Mouse (Mus musculus): Measurements from ENCODE around the gene Prl6a1. TPM values are rescaled to one million over a fixed set of nuclear protein-coding genes. Genes with fewer than 3 reads are reported as not detected.

Gene Prl6a1
- polyA plus RNA-seq (2012; ENCODE audit: insufficient read depth, insufficient read length, low replicate concordance, missing spikeins) = not detected in 2 replicates

DNA sequence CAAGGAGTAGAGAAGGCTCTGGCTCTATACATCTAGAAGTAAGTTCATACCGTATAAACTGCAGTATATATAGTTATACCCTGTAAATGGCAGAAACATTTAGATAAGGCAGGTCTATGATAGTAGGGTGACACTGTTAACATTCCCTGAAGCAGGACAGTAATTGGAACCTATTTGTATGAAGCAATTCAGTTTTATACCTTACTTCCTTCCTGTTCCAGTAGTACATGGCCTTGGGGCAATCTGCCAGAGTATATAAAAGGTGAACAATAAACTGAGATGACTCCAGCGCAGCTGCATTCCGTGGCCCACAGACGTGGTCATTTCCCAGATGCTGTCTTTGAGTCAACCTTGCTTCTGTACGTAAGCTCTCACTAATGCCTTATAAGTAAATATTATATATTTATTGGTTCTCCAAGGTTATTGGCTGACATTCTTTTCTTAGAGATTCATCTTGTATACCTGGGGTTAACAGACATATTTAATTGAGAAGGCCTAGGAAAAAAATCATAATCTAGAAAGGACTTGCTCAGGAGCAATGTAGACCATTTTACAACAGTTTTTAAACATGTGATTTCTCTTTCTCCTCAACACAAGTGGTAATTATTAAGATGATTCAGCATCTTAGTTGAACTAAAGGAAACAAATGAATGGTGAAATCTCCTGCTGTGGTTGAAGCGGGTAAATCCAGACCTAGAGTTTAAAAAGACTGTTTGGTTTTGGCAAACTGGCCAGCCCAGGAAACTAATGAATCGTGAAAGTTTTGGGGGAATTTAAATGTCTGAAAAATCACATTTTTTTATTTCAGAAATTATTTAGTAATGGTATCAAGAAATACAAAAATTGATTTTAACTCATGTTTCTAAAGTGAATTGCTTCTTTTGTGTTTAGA, at the start of gene Prl6a1:
TSS of gene Prl6a1 (plus strand) at position 294 of the 892 bp plus-strand sequence.
- 58% methylated on average over 7 of the region's 7 CpGs for WGBS

DNA sequence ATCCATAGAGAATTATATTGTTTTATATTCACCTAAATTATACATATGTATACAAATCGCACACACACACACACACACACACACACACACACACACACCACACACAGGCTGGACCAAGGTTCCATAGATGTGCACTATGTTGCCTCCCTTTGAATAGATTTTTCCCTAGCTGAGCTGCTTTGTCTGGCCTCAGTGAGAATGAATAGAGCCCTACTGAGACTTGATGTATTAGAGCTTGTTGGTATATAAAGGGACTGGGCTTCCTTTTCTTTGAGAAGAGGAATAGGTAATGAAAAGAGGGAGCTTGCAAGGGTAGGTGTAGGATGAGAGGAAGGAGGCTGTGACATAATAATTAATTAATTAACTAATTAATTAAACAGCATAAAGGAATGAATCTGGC, 22.6 kb downstream of the Prl6a1 start:
- TF ChIP-seq CTCF (IDR thresholded peaks at IDR 0.05; ENCODE audit: insufficient read depth, low read depth, low read length) (no peak), POLR2A (IDR thresholded peaks at IDR 0.05; ENCODE audit: insufficient read depth, low read depth, low read length) (no peak)
- WGBS = 78% methylated on average over 1 of the region's 1 CpGs

More for the DNA sequence above, at the start of gene Prl6a1:
- Histone ChIP-seq H3K4me3 (ENCODE audit: insufficient read depth, low read depth, low read length) (no peak within 1 kb of the TSS), H3K27ac (ENCODE audit: insufficient read depth, low read depth, low read length) (no peak within 1 kb of the TSS), H3K4me1 (ENCODE audit: control insufficient read depth, insufficient read depth, low read length) (no peaks in the 10 kb centered on the region)
- TF ChIP-seq CTCF (IDR thresholded peaks at IDR 0.05; ENCODE audit: insufficient read depth, low read depth, low read length) = no peak
- no peak for TF ChIP-seq POLR2A (IDR thresholded peaks at IDR 0.05; ENCODE audit: insufficient read depth, low read depth, low read length)

DNA sequence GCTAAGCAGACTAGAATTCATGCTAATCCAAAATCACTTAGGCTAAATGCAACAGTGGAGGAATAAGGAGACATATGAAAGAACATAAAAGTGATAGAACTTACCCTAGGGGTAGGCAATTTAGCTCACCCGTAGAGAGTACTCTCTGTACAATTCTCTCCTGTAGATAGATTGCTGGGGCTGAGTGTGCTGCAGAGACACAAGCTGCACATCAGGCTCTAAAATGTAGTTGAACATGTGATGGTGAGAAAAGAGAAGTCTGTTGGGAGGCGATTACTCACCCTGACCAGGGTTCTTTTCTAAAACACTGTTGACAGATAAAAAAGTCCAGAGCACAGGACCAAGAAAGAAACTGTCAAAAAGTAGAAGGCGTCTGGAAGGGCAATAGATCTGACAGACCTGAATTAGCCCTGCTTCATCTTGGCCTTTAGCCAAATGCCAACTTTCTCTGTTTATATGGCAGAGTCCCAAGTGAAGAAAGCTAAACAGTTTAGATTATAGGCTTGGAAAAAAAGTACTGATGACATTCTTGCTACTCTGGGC, 30.4 kb downstream of the Prl6a1 start:
- Histone ChIP-seq H3K4me1 (ENCODE audit: control insufficient read depth, insufficient read depth, low read length) (no peaks in the 10 kb centered on the region), H3K4me3 (ENCODE audit: insufficient read depth, low read depth, low read length) (no peak overlapping the region), H3K27ac (ENCODE audit: insufficient read depth, low read depth, low read length) (no peak overlapping the region)
- 52% methylated on average over 3 of the region's 3 CpGs for WGBS
- TF ChIP-seq CTCF (IDR thresholded peaks at IDR 0.05; ENCODE audit: insufficient read depth, low read depth, low read length) (no peak), POLR2A (IDR thresholded peaks at IDR 0.05; ENCODE audit: insufficient read depth, low read depth, low read length) (no peak)

More for the DNA sequence above, 22.6 kb downstream of the Prl6a1 start:
- no peaks in the 10 kb centered on the region for H3K4me1 ChIP-seq (ENCODE audit: control insufficient read depth, insufficient read depth, low read length)
- no peak overlapping the region for H3K27ac ChIP-seq (ENCODE audit: insufficient read depth, low read depth, low read length)
- H3K4me3 ChIP-seq (ENCODE audit: insufficient read depth, low read depth, low read length) = no peak overlapping the region

DNA sequence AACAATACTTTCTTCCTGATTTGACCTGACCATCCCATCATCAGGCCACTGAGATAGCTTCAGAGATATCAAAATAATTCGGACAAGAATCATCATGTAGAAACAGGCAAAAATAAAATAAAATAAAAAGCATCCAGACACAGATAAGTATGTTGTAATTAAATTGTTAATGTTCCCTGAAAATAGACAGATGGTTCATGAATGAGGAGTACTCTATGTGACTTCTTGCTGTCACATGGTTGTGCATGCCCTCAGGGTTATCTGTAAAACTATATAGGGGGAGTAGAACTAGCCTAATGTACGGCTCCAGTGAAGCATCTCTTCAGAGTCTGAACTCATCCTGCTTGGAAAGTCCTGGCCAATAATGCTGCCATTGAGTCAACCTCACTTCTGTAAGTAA, 32.9 kb downstream of the Prl6a1 start, which contains the start of gene Prl8a2:
TSS of gene Prl8a2 (plus strand) at position 301 of the 400 bp plus-strand sequence.
- Histone ChIP-seq H3K4me3 (ENCODE audit: insufficient read depth, low read depth, low read length) (no peak within 1 kb of the TSS), H3K4me1 (ENCODE audit: control insufficient read depth, insufficient read depth, low read length) (no peaks in the 10 kb centered on the region), H3K27ac (ENCODE audit: insufficient read depth, low read depth, low read length) (no peak within 1 kb of the TSS)
- TF ChIP-seq CTCF (IDR thresholded peaks at IDR 0.05; ENCODE audit: insufficient read depth, low read depth, low read length) (no peak), POLR2A (IDR thresholded peaks at IDR 0.05; ENCODE audit: insufficient read depth, low read depth, low read length) (no peak)
- 88% methylated on average over 2 of the region's 2 CpGs for WGBS

Other genes with a start within 250 kb of the Prl6a1 start
- gene Prl3d1, start 218.4 kb upstream of the Prl6a1 start, polyA plus RNA-seq (2012; ENCODE audit: insufficient read depth, insufficient read length, low replicate concordance, missing spikeins) = not detected in 2 replicates
- gene Prl3d2, start 190.9 kb upstream of the Prl6a1 start, polyA plus RNA-seq (2012; ENCODE audit: insufficient read depth, insufficient read length, low replicate concordance, missing spikeins) = not detected in 2 replicates
- gene Prl3d3, start 155.8 kb upstream of the Prl6a1 start, polyA plus RNA-seq (2012; ENCODE audit: insufficient read depth, insufficient read length, low replicate concordance, missing spikeins) = not detected in 2 replicates
- gene Prl3c1, start 116.0 kb upstream of the Prl6a1 start, polyA plus RNA-seq (2012; ENCODE audit: insufficient read depth, insufficient read length, low replicate concordance, missing spikeins) = not detected in 2 replicates
- not detected in 2 replicates for gene Prl3b1, start 70.8 kb upstream of the Prl6a1 start, polyA plus RNA-seq (2012; ENCODE audit: insufficient read depth, insufficient read length, low replicate concordance, missing spikeins)
- gene Prl3a1, start 53.2 kb upstream of the Prl6a1 start, polyA plus RNA-seq (2012; ENCODE audit: insufficient read depth, insufficient read length, low replicate concordance, missing spikeins) = not detected in 2 replicates
- gene Prl8a2, start 33.0 kb downstream of the Prl6a1 start, polyA plus RNA-seq (2012; ENCODE audit: insufficient read depth, insufficient read length, low replicate concordance, missing spikeins) = not detected in 2 replicates
- not detected in 2 replicates for gene Prl2b1, start 78.2 kb downstream of the Prl6a1 start, polyA plus RNA-seq (2012; ENCODE audit: insufficient read depth, insufficient read length, low replicate concordance, missing spikeins)
- not detected in 2 replicates for gene Prl8a6, start 126.1 kb downstream of the Prl6a1 start, polyA plus RNA-seq (2012; ENCODE audit: insufficient read depth, insufficient read length, low replicate concordance, missing spikeins)
- not detected in 2 replicates for gene Prl8a8, start 200.6 kb downstream of the Prl6a1 start, polyA plus RNA-seq (2012; ENCODE audit: insufficient read depth, insufficient read length, low replicate concordance, missing spikeins)